Comparison of ENCODE assay signal across 24 mouse cellular contexts in genomic region chr2:129315831-129316230, GRCm38 (mm10). TPM values are rescaled to one million over a fixed set of nuclear protein-coding genes. Genes with fewer than 3 reads are reported as not detected.
DNase-seq lines count a peak whose midpoint lies in the region; ATAC-seq and TF ChIP-seq lines count a peak whose summit lies in the region.
"Had no signal": no experiment of that assay in that cellular context is flagged by ENCODE, and none has a peak within 500 bp of the region (broad histone marks: within the 10 kb centered on the region; RNA-seq: fewer than 3 reads in every experiment).

No protein-coding gene starts in this region.

- H3K27ac ChIP-seq in lung, postnatal 0 days (ENCODE audit: low read length): no peak overlapping the region
- H3K27ac ChIP-seq in heart, embryonic 11.5 days (ENCODE audit: low read depth, low read length): no peak overlapping the region
- H3K27ac ChIP-seq: embryonic facial prominence, embryonic 12.5 days; heart, embryonic 15.5 days; hindbrain, postnatal 0 days; liver, embryonic 13.5 days; midbrain, embryonic 15.5 days; neural tube, embryonic 12.5 days had no signal

- no peaks in the 10 kb centered on the region for H3K36me3 ChIP-seq in lung, postnatal 0 days (ENCODE audit: insufficient read depth, low read length)
- H3K36me3 ChIP-seq in heart, embryonic 11.5 days (ENCODE audit: control insufficient read depth, insufficient read depth, low read length): no peaks in the 10 kb centered on the region
- H3K36me3 ChIP-seq: embryonic facial prominence, embryonic 12.5 days; heart, embryonic 15.5 days; liver, embryonic 13.5 days; midbrain, embryonic 15.5 days; neural tube, embryonic 12.5 days had no signal

- H3K4me1 ChIP-seq in lung, postnatal 0 days (ENCODE audit: insufficient read depth, low read depth, low read length): no peaks in the 10 kb centered on the region
- H3K4me1 ChIP-seq in heart, embryonic 11.5 days (ENCODE audit: control insufficient read depth, insufficient read depth, low read length): no peaks in the 10 kb centered on the region
- H3K4me1 ChIP-seq: embryonic facial prominence, embryonic 12.5 days; heart, embryonic 15.5 days; liver, embryonic 13.5 days; midbrain, embryonic 15.5 days; neural tube, embryonic 12.5 days had no signal

- DNase-seq in lung, postnatal 0 days (ENCODE audit: low spot score): peak; percentile 54
- no peak for DNase-seq in lung, postnatal 14 days
- DNase-seq in layer of hippocampus, postnatal 36 days: no peak
- DNase-seq in kidney, adult 18-20 months: no peak
- no peak for DNase-seq in layer of hippocampus, adult 11-12 months (ENCODE audit: low spot score)
- DNase-seq: adrenal gland, postnatal 14 days; cerebellum, adult 18-20 months; kidney, adult 8-10 months; kidney, postnatal 4 days; left cerebral cortex, postnatal 4 days; liver, embryonic 13.5 days; right cerebral cortex, postnatal 14 days; thymus, postnatal 4 days had no signal

- no peak overlapping the region for H3K9ac ChIP-seq in lung, postnatal 0 days (replicated peaks; ENCODE audit: low read depth)
- H3K9ac ChIP-seq in heart, embryonic 11.5 days (ENCODE audit: low read depth, low read length): no peak overlapping the region
- H3K9ac ChIP-seq: embryonic facial prominence, embryonic 12.5 days; heart, embryonic 15.5 days; liver, embryonic 13.5 days; midbrain, embryonic 15.5 days; neural tube, embryonic 12.5 days had no signal

- ATAC-seq in lung, postnatal 0 days: no peak
- peak; percentile 68 for ATAC-seq in granulocyte monocyte progenitor cell, adult 5-6 weeks (replicated peaks; ENCODE audit: poor library complexity, severe bottlenecking)
- peak; percentile 69 for ATAC-seq in megakaryocyte progenitor cell, adult 5-6 weeks (replicated peaks; ENCODE audit: poor library complexity)
- no peak for ATAC-seq in heart, embryonic 11.5 days (replicated peaks; ENCODE audit: insufficient number of reproducible peaks, low FRiP score, low TSS enrichment)
- ATAC-seq: forebrain, embryonic 16.5 days; hindbrain, postnatal 0 days; midbrain, embryonic 15.5 days had no signal

- WGBS in lung, postnatal 0 days: 52% methylated on average over 4 of the region's 4 CpGs
- WGBS in heart, embryonic 11.5 days (ENCODE audit: insufficient replicate concordance): 66% methylated on average over 4 of the region's 4 CpGs

- H3K4me3 ChIP-seq in lung, postnatal 0 days (ENCODE audit: low read depth, low read length): no peak overlapping the region
- H3K4me3 ChIP-seq in heart, embryonic 11.5 days (ENCODE audit: low read depth, low read length): no peak overlapping the region
- H3K4me3 ChIP-seq: embryonic facial prominence, embryonic 12.5 days; heart, embryonic 15.5 days; liver, embryonic 13.5 days; midbrain, embryonic 15.5 days; neural tube, embryonic 12.5 days had no signal

- TF ChIP-seq CTCF in lung, postnatal 0 days (IDR thresholded peaks at IDR 0.05): no peak

- H3K4me2 ChIP-seq in lung, postnatal 0 days (replicated peaks; ENCODE audit: low read depth, low read length): no peak overlapping the region
- H3K4me2 ChIP-seq in heart, embryonic 11.5 days: no peak overlapping the region
- H3K4me2 ChIP-seq: embryonic facial prominence, embryonic 12.5 days; heart, embryonic 15.5 days; liver, embryonic 13.5 days; midbrain, embryonic 15.5 days; neural tube, embryonic 12.5 days had no signal

- no peaks in the 10 kb centered on the region for H3K27me3 ChIP-seq in lung, postnatal 0 days (replicated peaks; ENCODE audit: insufficient read depth, low read length)
- H3K27me3 ChIP-seq in heart, embryonic 11.5 days (ENCODE audit: control insufficient read depth, insufficient read depth, low read length): no peaks in the 10 kb centered on the region
- H3K27me3 ChIP-seq: embryonic facial prominence, embryonic 12.5 days; heart, embryonic 15.5 days; liver, embryonic 13.5 days; midbrain, embryonic 15.5 days; neural tube, embryonic 12.5 days had no signal

- no peaks in the 10 kb centered on the region for H3K9me3 ChIP-seq in lung, postnatal 0 days (ENCODE audit: low read length)
- H3K9me3 ChIP-seq in heart, embryonic 11.5 days (replicated peaks; ENCODE audit: control insufficient read depth, low read length): no peaks in the 10 kb centered on the region
- H3K9me3 ChIP-seq: embryonic facial prominence, embryonic 12.5 days; heart, embryonic 15.5 days; liver, embryonic 13.5 days; midbrain, embryonic 15.5 days; neural tube, embryonic 12.5 days had no signal

- TF ChIP-seq EP300 in lung, postnatal 0 days (IDR thresholded peaks at IDR 0.05): 0 out of 2 replicates have a peak, but pooled peaks have one; percentile 15

RNA-seq across cellular contexts. Expression of gene Il1a, which starts 6.1 kb away (rescaled TPM):
- 0.66 and 4.5 TPM in 2 replicates for polyA plus RNA-seq in lung, postnatal 0 days (2015; fragmentation: Nextera tagmentation; extraction: Ambion mirVana)
- total RNA-seq in granulocyte monocyte progenitor cell, adult 5-6 weeks (2014; fragmentation: Nextera tagmentation): not detected in 2 replicates
- total RNA-seq in granulocyte monocyte progenitor cell, adult 5-6 weeks (2017): not detected in 2 replicates
- not detected in 2 replicates for total RNA-seq in megakaryocyte progenitor cell, adult 5-6 weeks (2015)
- total RNA-seq in megakaryocyte progenitor cell, adult 5-6 weeks (2017): not detected in 2 replicates
- under 1 TPM; 0.40 to 0.63 TPM for total RNA-seq in layer of hippocampus, postnatal 36 days (2021)
- polyA plus RNA-seq in heart, embryonic 11.5 days (2014; fragmentation: Nextera tagmentation; extraction: Ambion mirVana): 0.26 TPM in 1 of 2 replicates, not detected in the other
- total RNA-seq: hematopoietic stem cell, adult 5-6 weeks; hindbrain, postnatal 0 days had no signal

RNA-seq across cellular contexts. Expression of gene Ckap2l, which starts 18.8 kb away (rescaled TPM):
- polyA plus RNA-seq in lung, postnatal 0 days (2015; fragmentation: Nextera tagmentation; extraction: Ambion mirVana): 2.6 and 3.2 TPM in 2 replicates
- total RNA-seq in granulocyte monocyte progenitor cell, adult 5-6 weeks (2014; fragmentation: Nextera tagmentation): 17.1 and 49.8 TPM in 2 replicates
- 55.3 and 56.6 TPM in 2 replicates for total RNA-seq in granulocyte monocyte progenitor cell, adult 5-6 weeks (2017)
- 89.0 and 91.6 TPM in 2 replicates for total RNA-seq in megakaryocyte progenitor cell, adult 5-6 weeks (2015)
- 58.9 and 59.7 TPM in 2 replicates for total RNA-seq in megakaryocyte progenitor cell, adult 5-6 weeks (2017)
- under 1 TPM; 0.43 to 0.52 TPM for total RNA-seq in layer of hippocampus, postnatal 36 days (2021)
- 59.9 and 67.0 TPM in 2 replicates for polyA plus RNA-seq in heart, embryonic 11.5 days (2014; fragmentation: Nextera tagmentation; extraction: Ambion mirVana)

RNA-seq across cellular contexts. Expression of gene Il1b, which starts 55.1 kb away (rescaled TPM):
- polyA plus RNA-seq in lung, postnatal 0 days (2015; fragmentation: Nextera tagmentation; extraction: Ambion mirVana): 5.0 and 12.4 TPM in 2 replicates
- not detected in 2 replicates for total RNA-seq in granulocyte monocyte progenitor cell, adult 5-6 weeks (2014; fragmentation: Nextera tagmentation)
- 0.52 and 4.5 TPM in 2 replicates for total RNA-seq in granulocyte monocyte progenitor cell, adult 5-6 weeks (2017)
- 1.4 and 1.8 TPM in 2 replicates for total RNA-seq in megakaryocyte progenitor cell, adult 5-6 weeks (2015)
- total RNA-seq in megakaryocyte progenitor cell, adult 5-6 weeks (2017): 0.37 and 0.96 TPM in 2 replicates
- total RNA-seq in layer of hippocampus, postnatal 36 days (2021): not detected
- not detected in 2 replicates for polyA plus RNA-seq in heart, embryonic 11.5 days (2014; fragmentation: Nextera tagmentation; extraction: Ambion mirVana)
- total RNA-seq: layer of hippocampus, postnatal 14 days had no signal
- polyA plus RNA-seq: embryonic facial prominence, embryonic 12.5 days; forebrain, embryonic 16.5 days; hindbrain, postnatal 0 days; midbrain, embryonic 15.5 days; neural tube, embryonic 12.5 days had no signal

Comparison
In these comparisons a context has a peak if more than half of its experiments do, and no peak if none do; other contexts are left out.
1. ATAC-seq: peak in granulocyte monocyte progenitor cell, adult 5-6 weeks (single experiment) and megakaryocyte progenitor cell, adult 5-6 weeks (single experiment); none in lung, postnatal 0 days (single experiment) and heart, embryonic 11.5 days (single experiment).
2. RNA of gene Ckap2l, which starts 18.8 kb away (total RNA-seq): 58.9 to 91.6 TPM in megakaryocyte progenitor cell, adult 5-6 weeks and 17.1 to 56.6 TPM in granulocyte monocyte progenitor cell, adult 5-6 weeks; 0.43 to 0.52 TPM in layer of hippocampus, postnatal 36 days; every median in the first group is over 10 times any median in the second.